Mouse (Mus musculus) neural tube, embryonic 13.5 days (tissue): Measurements from ENCODE around the gene Ipo7. TPM values are rescaled to one million over a fixed set of nuclear protein-coding genes. Genes with fewer than 3 reads are reported as not detected.
"Not testable (repeated sequence)": the region's sequence is repeated elsewhere in the genome, so short reads cannot be mapped to it uniquely, and the experiment has no call there.

ENCODE experiments used
- ATAC-seq: fragments of 200-750 bp; cut with Nextera tagmentation; 2 replicates; pipeline ENCODE4 v1.8.0; 2017; ENCODE audit warnings: low read depth, mild to moderate bottlenecking, moderate TSS enrichment, moderate library complexity
- H3K27ac ChIP-seq: fragments of 300-500 bp; sonication (generic); replicated peaks from 2 replicates; pipeline ENCODE4 v1.5.1; 2015; ENCODE audit warnings: moderate library complexity, mild to moderate bottlenecking, inconsistent platforms
- H3K27me3 ChIP-seq: fragments of 300-500 bp; sonication (generic); 2 replicates; pipeline ENCODE4 v1.6.1; 2015; ENCODE audit warnings: mild to moderate bottlenecking, inconsistent platforms
- H3K36me3 ChIP-seq: fragments of 300-500 bp; sonication (generic); 2 replicates; pipeline ENCODE4 v1.6.1; 2015; ENCODE audit warnings: mild to moderate bottlenecking, inconsistent platforms
- H3K4me1 ChIP-seq: fragments of 300-500 bp; sonication (generic); replicated peaks from 2 replicates; pipeline ENCODE4 v1.6.1; 2015; ENCODE audit warnings: inconsistent platforms
- H3K4me2 ChIP-seq: fragments of 300-500 bp; sonication (generic); 2 replicates; pipeline ENCODE4 v1.6.1; 2015; ENCODE audit warnings: inconsistent platforms, mild to moderate bottlenecking, moderate library complexity
- H3K4me3 ChIP-seq: fragments of 300-500 bp; sonication (generic); 2 replicates; pipeline ENCODE4 v1.5.1; 2015; ENCODE audit warnings: mild to moderate bottlenecking, inconsistent platforms
- H3K9ac ChIP-seq: fragments of 300-500 bp; sonication (generic); 2 replicates; pipeline ENCODE4 v1.6.1; 2015; ENCODE audit warnings: moderate library complexity, mild to moderate bottlenecking, inconsistent platforms
- H3K9me3 ChIP-seq: fragments of 300-500 bp; sonication (generic); 2 replicates; pipeline ENCODE4 v1.6.1; 2016; ENCODE audit warnings: inconsistent platforms
- WGBS: fragments of 180-500 bp; shearing (Covaris S2); methylation state at CpG from one replicate; pipeline ENCODE4 v1.1.7; 2015; 5-methylcytosine and 5-hydroxymethylcytosine counted together
- polyA plus RNA-seq: library from polyadenylated mRNA; unstranded; fragments of >200 nt; fragmentation: Nextera tagmentation; extraction: Ambion mirVana; gene quantifications from 2 replicates; pipeline ENCODE4 v1.2.1, GENCODE M21; 2015

Gene Ipo7
- polyA plus RNA-seq, 1 experiment from 2014 or later: 40.2 TPM

- Histone ChIP-seq H3K27ac (no peak overlapping the region), H3K9me3 (no peaks in the 10 kb centered on the region), H3K36me3 (peaks cover 41% of the 10 kb centered on the region), H3K4me2 (no peak overlapping the region), H3K4me1 (no peaks in the 10 kb centered on the region), H3K9ac (no peak overlapping the region), H3K27me3 (no peaks in the 10 kb centered on the region), H3K4me3 (no peak overlapping the region)
- ATAC-seq: no peak
- 89% methylated on average over 1 of the region's 1 CpGs for WGBS
Observed at GRCm38 (mm10) chr7:110028826-110029225, 10.8 kb downstream of the Ipo7 start.

DNA sequence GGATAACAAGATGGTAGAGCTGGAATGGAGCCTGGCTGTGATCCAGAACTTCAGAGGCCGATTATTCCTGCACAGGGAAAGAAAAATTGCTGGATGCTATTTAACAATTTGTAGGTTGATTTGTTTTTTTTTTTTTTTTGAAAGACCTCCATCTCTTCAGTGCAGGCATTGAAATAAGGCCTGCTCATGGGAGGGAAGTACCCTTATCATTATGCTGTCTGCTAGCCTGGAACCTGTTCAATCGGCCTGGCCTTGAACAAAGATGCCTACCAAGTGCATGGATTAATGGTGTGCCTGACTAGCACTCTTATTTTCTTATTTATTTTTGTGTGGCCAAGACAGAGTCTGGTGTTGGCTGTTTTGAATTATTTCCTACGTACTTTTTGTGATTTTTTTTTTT, 12.3 kb downstream of the Ipo7 start:
- no peak overlapping the region for H3K4me3 ChIP-seq
- H3K4me2 ChIP-seq: no peak overlapping the region
- WGBS: 87% methylated on average over 3 of the region's 3 CpGs
- no peak overlapping the region for H3K9ac ChIP-seq
- no peak for ATAC-seq
- H3K27ac ChIP-seq: no peak overlapping the region
- no peaks in the 10 kb centered on the region for H3K9me3 ChIP-seq
- H3K4me1 ChIP-seq: no peaks in the 10 kb centered on the region
- H3K27me3 ChIP-seq: no peaks in the 10 kb centered on the region
- peaks cover 51% of the 10 kb centered on the region for H3K36me3 ChIP-seq

DNA sequence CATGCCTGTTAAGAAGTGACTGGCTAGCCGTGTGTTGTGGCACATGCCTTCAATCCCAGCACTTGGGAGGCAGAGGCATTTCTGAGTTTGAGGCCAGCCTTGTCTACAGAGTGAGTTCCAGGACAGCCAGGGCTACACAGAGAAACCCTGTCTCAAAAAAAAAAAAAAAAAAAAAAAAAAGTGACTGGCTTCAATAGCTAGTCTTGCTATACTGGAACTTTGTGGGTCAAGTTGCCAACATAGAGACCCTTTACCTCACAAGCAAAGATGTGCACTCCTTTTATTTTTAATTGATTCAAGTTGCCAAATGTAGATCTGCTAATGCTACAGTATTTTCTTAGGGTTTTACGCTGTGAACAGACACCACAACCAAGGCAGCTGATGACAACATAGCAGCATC, 39.6 kb downstream of the Ipo7 start:
- WGBS: 95% methylated on average over 2 of the region's 2 CpGs
- Histone ChIP-seq H3K4me1 (peaks cover 25% of the 10 kb centered on the region), H3K36me3 (peaks cover 33% of the 10 kb centered on the region)
- not testable (repeated sequence) for H3K9me3 ChIP-seq, H3K9ac ChIP-seq, H3K27me3 ChIP-seq, ATAC-seq, H3K4me3 ChIP-seq, H3K4me2 ChIP-seq, H3K27ac ChIP-seq

- WGBS: 90% methylated on average over 12 of the region's 12 CpGs
Observed at GRCm38 (mm10) chr7:110059092-110059785, 41.2 kb downstream of the Ipo7 start.

GRCm38 (mm10) chr7:110060106-110060668, 42.1 kb downstream of the Ipo7 start:
- no peaks in the 10 kb centered on the region for H3K27me3 ChIP-seq
- no peaks in the 10 kb centered on the region for H3K9me3 ChIP-seq
- 20% methylated on average over 5 of the region's 5 CpGs for WGBS
- H3K4me2 ChIP-seq: peak overlapping the region; percentile 81
- no peak for ATAC-seq
- H3K9ac ChIP-seq: peak overlapping the region; percentile 99
- peaks cover 16% of the 10 kb centered on the region for H3K36me3 ChIP-seq
- peak overlapping the region; percentile 67 for H3K4me3 ChIP-seq
- H3K27ac ChIP-seq: peak overlapping the region; percentile 100
- H3K4me1 ChIP-seq: peaks cover 33% of the 10 kb centered on the region

More at GRCm38 (mm10) chr7:110059092-110059785, 41.2 kb downstream of the Ipo7 start:
- Histone ChIP-seq H3K9me3 (no peaks in the 10 kb centered on the region), H3K27ac (no peak overlapping the region), H3K36me3 (peaks cover 24% of the 10 kb centered on the region), H3K4me2 (no peak overlapping the region; the same call in 1 of the 2 replicates), H3K27me3 (no peaks in the 10 kb centered on the region), H3K4me3 (no peak overlapping the region; the same call in 1 of the 2 replicates), H3K9ac (no peak overlapping the region), H3K4me1 (peaks cover 32% of the 10 kb centered on the region)
- no peak for ATAC-seq

DNA sequence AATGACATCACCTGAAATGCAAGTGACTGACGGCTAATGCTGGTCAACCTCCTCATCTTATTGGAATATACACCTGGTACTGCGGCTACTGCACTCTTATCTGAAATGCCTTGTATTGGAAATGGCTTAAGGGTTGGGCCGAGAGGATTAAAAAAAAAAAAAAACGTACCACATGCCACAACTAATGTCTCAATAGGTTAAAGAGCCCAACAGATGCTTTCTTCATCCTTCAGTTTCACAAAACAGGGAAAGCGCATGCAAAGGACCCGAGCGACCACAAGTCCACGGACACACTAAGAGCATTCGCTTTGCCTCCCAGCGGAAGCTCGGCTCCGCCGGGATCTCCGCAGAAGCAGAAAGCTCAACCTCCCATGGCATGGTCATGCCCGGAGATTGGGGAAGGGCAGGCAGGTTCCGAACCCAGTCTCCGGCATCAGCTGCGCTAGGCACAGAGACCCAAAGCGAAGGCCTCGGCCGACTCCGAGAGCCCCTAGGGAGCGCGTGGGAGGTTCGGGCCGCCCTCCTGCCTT, 42.7 kb downstream of the Ipo7 start:
- peaks cover 13% of the 10 kb centered on the region; the same call in 1 of the 2 replicates for H3K36me3 ChIP-seq
- no peaks in the 10 kb centered on the region for H3K27me3 ChIP-seq
- ATAC-seq: no peak; the same call in none of the 2 replicates
- peak overlapping the region; percentile 67 for H3K4me3 ChIP-seq
- peaks cover 38% of the 10 kb centered on the region for H3K4me1 ChIP-seq
- peak overlapping the region; percentile 100 for H3K27ac ChIP-seq
- peak overlapping the region; percentile 81 for H3K4me2 ChIP-seq
- H3K9ac ChIP-seq: peak overlapping the region; percentile 99
- H3K9me3 ChIP-seq: no peaks in the 10 kb centered on the region
- under 1% methylated on average over 26 of the region's 26 CpGs for WGBS

DNA sequence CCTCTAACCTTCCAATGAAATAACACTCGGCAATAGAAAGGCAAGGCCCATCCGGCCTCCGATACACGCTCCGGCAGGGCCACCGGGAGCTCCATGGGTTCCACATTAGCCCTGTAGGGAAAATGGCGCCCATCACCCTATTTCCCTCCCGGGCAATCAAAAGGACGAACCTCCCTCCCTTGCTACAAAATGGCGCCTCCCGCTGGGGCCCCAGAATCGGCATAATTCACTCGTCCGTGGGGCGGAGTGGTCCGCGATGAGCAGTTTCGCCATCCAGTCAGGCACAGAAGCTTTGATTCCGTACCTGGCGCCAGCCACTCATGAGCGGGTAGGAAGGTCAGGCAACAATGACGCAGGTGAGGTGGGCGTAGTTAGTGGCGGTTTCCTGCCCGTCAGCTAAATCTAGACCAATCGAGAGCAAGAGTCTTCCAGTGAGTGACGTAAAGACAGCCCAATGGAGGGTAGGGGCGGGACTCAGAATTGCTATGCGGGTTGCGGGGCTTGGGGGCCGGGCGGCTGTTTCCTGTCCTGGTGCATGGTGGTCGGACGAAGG, 43.2 kb downstream of the Ipo7 start, which contains the start of gene Zfp143:
Zfp143 (plus strand) TSS at position 19 of the 553 bp plus-strand sequence.
- Histone ChIP-seq H3K4me1 (peaks cover 38% of the 10 kb centered on the region), H3K9ac (peak within 1 kb of the TSS; percentile 99), H3K9me3 (no peaks in the 10 kb centered on the region), H3K36me3 (peaks cover 10% of the 10 kb centered on the region; the same call in 1 of the 2 replicates), H3K27me3 (no peaks in the 10 kb centered on the region), H3K27ac (peak within 1 kb of the TSS; percentile 100), H3K4me3 (peak within 1 kb of the TSS; percentile 71), H3K4me2 (peak within 1 kb of the TSS; percentile 81)
- peak; percentile 99 for ATAC-seq
- WGBS: under 1% methylated on average over 34 of the region's 34 CpGs

DNA sequence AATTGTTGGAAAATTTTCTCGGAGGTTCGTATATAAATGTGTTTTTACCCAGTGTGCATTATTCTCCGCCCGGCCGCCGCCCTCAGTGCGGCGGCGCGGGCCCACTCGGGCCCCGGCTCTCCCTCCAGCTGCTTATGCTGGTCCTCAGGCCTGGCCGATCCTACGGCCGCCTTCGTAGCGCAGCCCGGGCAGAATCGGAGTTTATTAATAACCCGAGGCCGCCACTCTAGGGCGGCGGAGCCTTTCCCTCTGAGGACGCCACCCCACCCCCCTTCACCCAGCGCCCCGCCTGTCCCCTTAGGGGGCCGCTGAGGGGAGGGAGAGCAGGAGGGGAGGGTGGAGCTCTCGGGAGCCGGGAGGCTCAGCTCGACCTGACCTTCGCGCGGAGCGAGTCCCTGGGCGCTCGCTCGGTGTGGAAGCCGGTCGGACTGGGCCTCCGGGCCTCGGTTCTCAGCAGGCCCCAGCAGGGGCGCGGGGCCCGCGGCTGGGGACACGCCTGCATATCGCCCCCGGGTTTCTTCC, 43.7 kb downstream of the Ipo7 start:
- WGBS: under 1% methylated on average over 40 of the region's 48 CpGs

DNA sequence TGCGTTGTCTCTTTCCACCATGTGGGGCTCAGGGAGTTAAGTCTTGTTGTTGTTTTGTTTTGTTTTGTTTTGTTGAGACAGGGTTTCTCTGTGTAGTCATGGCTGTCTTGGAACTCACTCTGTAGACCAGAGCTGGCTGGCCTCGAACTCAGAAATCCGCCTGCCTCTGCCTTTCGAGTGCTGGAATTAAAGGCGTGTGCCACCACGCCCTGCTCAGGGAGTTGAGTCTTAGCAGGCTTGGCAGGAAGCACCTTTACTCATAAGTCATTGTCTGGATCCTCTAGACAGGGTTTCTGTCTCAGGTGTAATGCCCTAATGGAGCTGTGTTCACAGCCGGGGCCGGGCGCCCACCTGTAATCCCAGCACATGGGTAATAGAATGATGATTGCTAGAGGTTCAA, 45.7 kb downstream of the Ipo7 start:
- Histone ChIP-seq H3K4me2 (no peak overlapping the region), H3K36me3 (peaks cover 17% of the 10 kb centered on the region), H3K27ac (no peak overlapping the region), H3K9me3 (no peaks in the 10 kb centered on the region), H3K4me1 (peaks cover 30% of the 10 kb centered on the region), H3K4me3 (no peak overlapping the region), H3K9ac (no peak overlapping the region), H3K27me3 (no peaks in the 10 kb centered on the region)
- 94% methylated on average over 9 of the region's 9 CpGs for WGBS
- ATAC-seq: no peak

More for the DNA sequence above, 43.7 kb downstream of the Ipo7 start:
- Histone ChIP-seq H3K27ac (peak overlapping the region; percentile 100), H3K36me3 (0 out of 2 replicates have a peak, but pooled peaks cover 8% of the 10 kb centered on the region), H3K4me1 (peaks cover 38% of the 10 kb centered on the region), H3K9me3 (no peaks in the 10 kb centered on the region), H3K4me2 (peak overlapping the region; percentile 61), H3K9ac (peak overlapping the region; percentile 98), H3K27me3 (no peaks in the 10 kb centered on the region), H3K4me3 (peak overlapping the region; percentile 71)
- ATAC-seq: peak; percentile 73

GRCm38 (mm10) chr7:110069070-110069469, 51.0 kb downstream of the Ipo7 start:
- no peaks in the 10 kb centered on the region for H3K9me3 ChIP-seq

DNA sequence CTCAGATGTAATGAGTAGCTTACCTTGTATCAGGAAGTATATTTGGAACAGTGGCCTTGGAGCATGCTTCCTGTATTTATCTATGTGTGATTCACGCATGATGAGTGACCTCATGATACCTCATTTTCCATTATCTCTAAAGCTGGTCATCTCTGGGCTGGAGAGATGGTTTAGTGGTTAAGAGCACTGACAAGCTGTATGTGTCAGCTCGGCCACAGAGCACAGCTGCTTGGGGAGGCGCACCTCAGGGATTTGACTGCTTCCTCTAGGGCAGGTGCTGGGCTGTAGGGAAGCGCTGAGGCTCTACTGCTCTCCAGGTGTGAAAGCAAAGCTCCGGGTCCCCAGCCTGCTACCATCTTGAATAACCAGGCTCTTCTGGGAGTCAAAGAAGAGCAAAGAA, 60.1 kb downstream of the Ipo7 start:
- H3K27ac ChIP-seq: no peak overlapping the region
- 92% methylated on average over 5 of the region's 5 CpGs for WGBS
- ATAC-seq: no peak
- H3K9ac ChIP-seq: no peak overlapping the region
- peaks cover 2% of the 10 kb centered on the region for H3K4me1 ChIP-seq
- peaks cover 93% of the 10 kb centered on the region for H3K36me3 ChIP-seq
- H3K27me3 ChIP-seq: no peaks in the 10 kb centered on the region
- H3K4me3 ChIP-seq: no peak overlapping the region
- no peaks in the 10 kb centered on the region for H3K9me3 ChIP-seq
- no peak overlapping the region for H3K4me2 ChIP-seq

More at GRCm38 (mm10) chr7:110069070-110069469, 51.0 kb downstream of the Ipo7 start:
- H3K4me2 ChIP-seq: no peak overlapping the region
- H3K27ac ChIP-seq: no peak overlapping the region
- H3K27me3 ChIP-seq: no peaks in the 10 kb centered on the region
- 87% methylated on average over 2 of the region's 2 CpGs for WGBS
- H3K4me3 ChIP-seq: no peak overlapping the region
- ATAC-seq: no peak
- no peak overlapping the region for H3K9ac ChIP-seq
- peaks cover 50% of the 10 kb centered on the region for H3K36me3 ChIP-seq
- H3K4me1 ChIP-seq: peaks cover 6% of the 10 kb centered on the region; the same call in 1 of the 2 replicates
